Mouse (Mus musculus): ENCODE data around the gene Ano6. TPM values are rescaled to one million over a fixed set of nuclear protein-coding genes. Genes with fewer than 3 reads are reported as not detected.

Gene Ano6
- polyA plus RNA-seq, 1 experiment from 2014 or later, result 34.9 TPM

DNA sequence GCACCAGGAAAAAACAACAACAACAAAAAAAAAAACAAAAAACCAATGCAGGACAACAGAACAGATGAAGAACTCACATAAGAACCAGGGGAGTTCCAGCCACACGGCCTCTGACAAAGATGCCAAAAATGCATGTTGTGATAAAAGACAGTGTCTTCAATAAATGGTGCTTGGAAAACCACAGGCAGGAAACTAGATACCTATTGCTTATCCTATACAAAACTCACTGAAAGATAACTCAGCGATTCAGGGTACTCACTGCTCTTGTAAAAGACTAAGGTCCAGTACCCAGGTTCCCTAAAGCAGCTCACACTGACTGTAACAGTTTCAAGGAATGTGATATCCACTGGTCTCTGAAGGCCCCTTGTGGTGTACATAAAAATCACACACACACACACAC is 20.3 kb upstream of the Ano6 start:
- Histone ChIP-seq H3K4me3 (no peak overlapping the region), H3K27me3 (replicated peaks) (no peaks in the 10 kb centered on the region), H3K27ac (no peak overlapping the region), H3K9me3 (no peaks in the 10 kb centered on the region), H3K36me3 (no peaks in the 10 kb centered on the region), H3K4me1 (no peaks in the 10 kb centered on the region), H3K9ac (no peak overlapping the region), H3K4me2 (replicated peaks) (no peak overlapping the region)
- WGBS, result 94% methylated on average over 2 of the region's 2 CpGs
- no peak for ATAC-seq (ENCODE audit: low FRiP score, low read depth)

DNA sequence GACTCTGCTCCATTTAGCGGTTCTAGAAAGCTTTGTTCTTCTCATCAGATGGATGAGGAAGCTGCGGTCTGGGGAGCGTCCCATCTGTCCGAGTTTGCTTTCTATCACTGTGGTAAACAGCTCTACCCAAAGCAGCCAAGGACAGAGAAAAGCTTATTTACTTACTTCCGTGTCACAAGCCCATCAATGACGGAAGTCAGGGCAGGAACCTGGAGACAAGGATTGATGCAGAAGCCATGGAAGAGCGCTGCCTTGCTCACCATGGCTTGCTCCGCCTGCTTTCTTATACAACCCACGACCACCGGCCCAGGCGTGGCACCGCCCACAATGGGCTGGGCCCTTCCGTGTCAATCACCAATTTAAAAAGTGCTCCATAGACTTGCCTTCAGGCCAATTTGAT is 18.3 kb upstream of the Ano6 start:
- Histone ChIP-seq H3K4me2 (replicated peaks) (no peak overlapping the region), H3K9ac (no peak overlapping the region), H3K9me3 (no peaks in the 10 kb centered on the region), H3K4me1 (no peaks in the 10 kb centered on the region), H3K4me3 (no peak overlapping the region), H3K27me3 (replicated peaks) (no peaks in the 10 kb centered on the region), H3K27ac (no peak overlapping the region), H3K36me3 (no peaks in the 10 kb centered on the region)
- WGBS, result 66% methylated on average over 13 of the region's 13 CpGs
- no peak for ATAC-seq (ENCODE audit: low FRiP score, low read depth)

DNA sequence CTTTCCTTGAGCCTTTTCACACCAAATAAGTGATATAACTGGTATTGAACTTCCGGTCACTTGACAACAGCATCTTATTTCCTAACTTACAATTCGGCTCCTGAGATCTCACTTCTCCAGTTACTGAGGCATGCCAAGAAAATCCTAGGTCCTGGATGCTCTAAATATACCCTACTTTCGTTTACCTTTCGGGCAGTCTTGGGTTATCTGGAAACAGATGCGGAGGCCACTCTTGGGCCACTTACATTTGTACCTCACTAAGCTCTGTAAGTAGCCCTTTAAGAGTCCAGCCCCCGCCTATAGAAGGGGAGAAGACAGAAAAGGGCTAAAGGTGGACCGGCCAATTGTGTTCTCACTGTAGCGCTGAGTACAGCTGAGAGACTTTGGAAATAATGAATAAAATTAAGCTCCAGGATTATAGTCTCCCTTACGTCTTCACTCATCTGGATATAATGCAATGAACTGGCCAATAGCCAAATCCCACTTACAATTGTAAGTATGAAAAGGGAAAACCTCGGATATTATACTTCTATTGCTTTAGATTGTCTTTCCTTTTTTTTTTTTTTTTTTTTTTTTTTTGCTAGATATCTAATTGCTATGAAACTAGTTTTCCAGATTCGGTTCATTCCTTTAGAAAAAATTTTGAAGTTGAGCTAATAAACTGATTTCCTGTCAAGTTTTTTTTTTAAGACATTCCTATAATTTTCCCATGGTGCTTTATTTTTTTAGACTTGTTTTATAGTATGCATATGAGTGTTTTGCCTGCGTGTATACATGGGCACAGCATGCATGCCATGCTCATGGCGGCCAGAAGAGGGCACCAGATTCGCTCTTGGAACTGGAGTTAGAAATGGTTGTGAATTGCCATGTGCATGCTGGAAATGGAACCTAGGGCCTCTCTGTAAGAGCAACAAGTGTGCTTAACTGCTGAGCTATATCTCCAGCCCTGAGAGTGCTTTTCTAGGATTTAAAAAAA is 17.5 kb upstream of the Ano6 start:
- no peak overlapping the region for H3K4me3 ChIP-seq
- no peaks in the 10 kb centered on the region for H3K36me3 ChIP-seq
- 63% methylated on average over 14 of the region's 14 CpGs for WGBS
- H3K9ac ChIP-seq, result no peak overlapping the region
- no peaks in the 10 kb centered on the region for H3K9me3 ChIP-seq
- H3K27ac ChIP-seq, result no peak overlapping the region
- ATAC-seq (ENCODE audit: low FRiP score, low read depth), result no peak
- no peaks in the 10 kb centered on the region for H3K27me3 ChIP-seq (replicated peaks)
- no peak overlapping the region for H3K4me2 ChIP-seq (replicated peaks)
- H3K4me1 ChIP-seq, result no peaks in the 10 kb centered on the region

DNA sequence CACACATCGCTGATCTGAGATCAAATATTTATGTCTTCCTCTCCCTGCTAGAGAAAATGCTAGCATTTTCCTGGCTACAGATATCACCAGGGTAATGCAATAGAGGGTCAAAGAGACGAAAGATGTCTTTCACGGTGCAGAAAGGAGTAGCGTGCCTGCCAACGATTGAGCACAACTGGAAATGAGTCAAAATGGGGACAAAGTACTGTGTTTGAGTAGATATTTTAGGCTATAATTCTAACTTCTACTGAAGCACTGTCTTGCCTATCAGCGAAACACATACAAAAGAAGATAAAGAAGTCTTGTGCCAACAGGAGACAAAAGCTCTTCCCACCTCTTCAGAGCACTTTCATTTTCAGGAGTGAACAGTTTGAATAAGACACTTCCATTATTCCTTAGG is 16.4 kb upstream of the Ano6 start:
- Histone ChIP-seq H3K27me3 (replicated peaks) (no peaks in the 10 kb centered on the region), H3K9ac (no peak overlapping the region), H3K4me3 (no peak overlapping the region), H3K9me3 (no peaks in the 10 kb centered on the region), H3K36me3 (no peaks in the 10 kb centered on the region), H3K4me1 (no peaks in the 10 kb centered on the region), H3K4me2 (replicated peaks) (no peak overlapping the region), H3K27ac (no peak overlapping the region)
- no peak for ATAC-seq (ENCODE audit: low FRiP score, low read depth)
- 87% methylated on average over 6 of the region's 6 CpGs for WGBS

DNA sequence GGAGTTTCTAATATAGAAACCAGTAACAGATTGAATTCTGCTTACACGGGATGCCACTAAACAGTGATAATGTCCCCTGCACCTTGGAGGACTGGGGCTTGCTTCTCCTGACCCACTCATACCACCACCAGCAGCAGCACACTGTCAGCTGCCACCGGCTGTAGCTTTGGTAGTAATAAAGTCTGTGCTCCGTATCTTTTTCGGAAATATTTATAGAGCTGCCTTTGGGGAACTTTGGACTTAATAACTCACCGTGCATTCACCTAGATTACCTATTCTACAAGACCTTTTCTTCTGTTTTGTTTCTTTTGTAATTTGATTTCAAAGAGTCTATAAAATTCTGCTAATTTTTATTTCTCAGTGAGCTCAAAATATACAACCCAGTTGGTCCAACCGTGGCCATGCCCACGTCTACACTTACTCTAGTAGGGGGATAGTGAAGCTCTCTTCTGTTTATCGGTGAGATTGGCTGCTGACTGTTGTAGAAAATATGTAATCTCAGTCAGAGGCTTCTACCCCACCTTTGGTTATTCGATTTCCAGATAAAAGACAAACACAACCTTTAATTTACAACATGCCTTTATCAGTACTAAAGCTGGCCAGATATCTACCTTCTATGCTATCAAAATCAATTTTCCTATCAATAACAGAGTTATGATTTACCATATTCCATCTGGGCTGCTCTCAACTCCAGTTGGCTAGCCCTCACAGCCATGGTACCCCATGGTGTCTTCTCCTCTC is 15.8 kb upstream of the Ano6 start:
- 92% methylated on average over 9 of the region's 9 CpGs for WGBS
- no peak for ATAC-seq (ENCODE audit: low FRiP score, low read depth)
- Histone ChIP-seq H3K36me3 (no peaks in the 10 kb centered on the region), H3K4me1 (no peaks in the 10 kb centered on the region), H3K4me3 (no peak overlapping the region), H3K9me3 (no peaks in the 10 kb centered on the region), H3K9ac (no peak overlapping the region), H3K27me3 (replicated peaks) (no peaks in the 10 kb centered on the region), H3K4me2 (replicated peaks) (no peak overlapping the region), H3K27ac (no peak overlapping the region)

DNA sequence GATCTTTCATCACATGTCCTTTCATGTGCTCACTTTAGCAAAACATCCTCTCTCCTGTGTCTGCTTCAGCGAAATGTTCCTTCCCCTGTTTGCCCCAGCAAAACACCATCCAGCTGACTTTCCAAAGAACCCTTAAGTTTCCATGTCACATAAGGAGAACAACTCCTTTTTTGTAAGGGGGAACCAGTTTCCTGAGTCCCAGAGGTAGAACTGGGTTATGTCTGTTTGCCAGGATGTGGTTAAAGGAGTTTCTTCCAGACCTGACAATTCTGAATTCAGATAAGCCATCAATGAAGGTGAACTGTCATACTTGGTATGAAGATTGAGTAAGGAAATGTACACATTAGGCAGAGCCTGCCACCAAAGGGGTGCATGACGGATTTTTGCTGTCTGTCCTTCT is 12.9 kb upstream of the Ano6 start:
- Histone ChIP-seq H3K4me2 (replicated peaks) (no peak overlapping the region), H3K9ac (no peak overlapping the region), H3K27ac (no peak overlapping the region), H3K27me3 (replicated peaks) (no peaks in the 10 kb centered on the region), H3K4me3 (no peak overlapping the region), H3K36me3 (no peaks in the 10 kb centered on the region), H3K9me3 (no peaks in the 10 kb centered on the region), H3K4me1 (no peaks in the 10 kb centered on the region)
- no peak for ATAC-seq (ENCODE audit: low FRiP score, low read depth)
- WGBS, result 88% methylated on average over 2 of the region's 2 CpGs

DNA sequence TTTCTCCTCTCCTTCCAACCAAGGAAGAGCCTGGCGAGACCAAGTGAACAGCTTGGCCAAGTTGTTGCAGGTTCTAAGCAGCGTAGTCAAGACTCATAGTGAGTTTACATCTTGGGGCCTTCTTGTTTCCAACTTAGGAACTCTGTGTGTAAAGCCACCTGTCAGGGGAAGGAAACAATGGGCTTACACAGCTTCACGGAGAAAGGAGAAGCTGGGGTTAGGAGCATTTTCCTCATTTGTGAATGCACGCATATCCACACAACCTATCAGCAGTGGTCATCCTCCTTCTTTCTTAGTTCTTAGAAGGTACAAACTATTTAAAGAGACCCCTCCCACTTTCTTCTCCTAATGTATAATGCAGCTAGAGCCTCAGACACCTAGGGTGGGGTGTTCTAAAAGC is 11.9 kb upstream of the Ano6 start:
- no peak for ATAC-seq (ENCODE audit: low FRiP score, low read depth)
- no peak overlapping the region for H3K4me2 ChIP-seq (replicated peaks)
- H3K36me3 ChIP-seq, result no peaks in the 10 kb centered on the region
- no peaks in the 10 kb centered on the region for H3K9me3 ChIP-seq
- 92% methylated on average over 4 of the region's 4 CpGs for WGBS
- no peak overlapping the region for H3K27ac ChIP-seq
- H3K9ac ChIP-seq, result no peak overlapping the region
- no peak overlapping the region for H3K4me3 ChIP-seq
- no peaks in the 10 kb centered on the region for H3K27me3 ChIP-seq (replicated peaks)
- H3K4me1 ChIP-seq, result no peaks in the 10 kb centered on the region

DNA sequence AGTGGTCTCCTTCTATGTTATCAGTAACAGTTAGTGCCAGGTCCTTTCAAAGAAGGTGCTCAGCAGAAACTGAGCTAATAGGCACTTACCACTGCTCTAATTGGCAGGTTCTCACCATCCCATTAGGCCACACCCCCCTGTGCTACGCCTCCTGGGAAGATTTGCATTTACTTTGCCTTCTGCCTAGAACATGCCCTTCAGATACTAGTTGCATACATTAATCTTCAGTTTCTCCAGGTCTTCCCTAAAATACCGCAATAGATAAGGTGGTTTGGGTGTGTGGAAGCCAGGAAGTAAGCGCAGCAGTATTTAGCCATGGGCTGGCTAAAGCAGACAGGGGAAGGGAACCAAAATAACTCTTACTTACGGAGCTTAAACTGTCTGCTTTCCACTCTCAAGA is 4.0 kb upstream of the Ano6 start:
- H3K27ac ChIP-seq, result no peak overlapping the region
- ATAC-seq (ENCODE audit: low FRiP score, low read depth), result no peak
- no peaks in the 10 kb centered on the region for H3K36me3 ChIP-seq
- H3K4me3 ChIP-seq, result no peak overlapping the region
- no peak overlapping the region for H3K9ac ChIP-seq
- H3K27me3 ChIP-seq (replicated peaks), result no peaks in the 10 kb centered on the region
- H3K4me1 ChIP-seq, result peaks cover 2% of the 10 kb centered on the region; the same call in 1 of the 2 replicates
- H3K9me3 ChIP-seq, result no peaks in the 10 kb centered on the region
- WGBS, result 91% methylated on average over 4 of the region's 4 CpGs
- H3K4me2 ChIP-seq (replicated peaks), result no peak overlapping the region

DNA sequence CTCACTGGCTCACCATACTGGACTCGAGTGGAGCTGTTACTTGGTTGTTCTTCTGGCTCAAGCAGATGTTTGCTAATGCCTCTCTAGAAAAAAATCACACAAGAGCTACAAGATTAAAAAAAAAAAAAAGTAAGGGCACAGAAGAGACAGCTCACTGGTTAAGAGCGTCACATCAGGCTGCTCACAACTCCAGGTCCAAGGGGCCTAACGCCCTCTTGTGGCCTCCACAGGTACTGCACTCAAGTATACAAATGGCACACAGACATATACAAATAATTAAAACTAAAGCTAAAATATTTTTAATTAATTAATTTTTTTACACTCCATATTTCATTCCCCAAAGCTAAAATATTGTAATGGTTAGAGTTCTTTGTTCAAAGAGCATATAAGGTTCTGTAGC is 3.1 kb upstream of the Ano6 start:
- Histone ChIP-seq H3K36me3 (no peaks in the 10 kb centered on the region), H3K27ac (no peak overlapping the region), H3K4me2 (replicated peaks) (no peak overlapping the region), H3K4me1 (peaks cover 7% of the 10 kb centered on the region; the same call in 1 of the 2 replicates), H3K9ac (no peak overlapping the region), H3K9me3 (no peaks in the 10 kb centered on the region), H3K27me3 (replicated peaks) (no peaks in the 10 kb centered on the region), H3K4me3 (no peak overlapping the region)
- WGBS, result 67% methylated on average over 3 of the region's 3 CpGs
- no peak for ATAC-seq (ENCODE audit: low FRiP score, low read depth)

DNA sequence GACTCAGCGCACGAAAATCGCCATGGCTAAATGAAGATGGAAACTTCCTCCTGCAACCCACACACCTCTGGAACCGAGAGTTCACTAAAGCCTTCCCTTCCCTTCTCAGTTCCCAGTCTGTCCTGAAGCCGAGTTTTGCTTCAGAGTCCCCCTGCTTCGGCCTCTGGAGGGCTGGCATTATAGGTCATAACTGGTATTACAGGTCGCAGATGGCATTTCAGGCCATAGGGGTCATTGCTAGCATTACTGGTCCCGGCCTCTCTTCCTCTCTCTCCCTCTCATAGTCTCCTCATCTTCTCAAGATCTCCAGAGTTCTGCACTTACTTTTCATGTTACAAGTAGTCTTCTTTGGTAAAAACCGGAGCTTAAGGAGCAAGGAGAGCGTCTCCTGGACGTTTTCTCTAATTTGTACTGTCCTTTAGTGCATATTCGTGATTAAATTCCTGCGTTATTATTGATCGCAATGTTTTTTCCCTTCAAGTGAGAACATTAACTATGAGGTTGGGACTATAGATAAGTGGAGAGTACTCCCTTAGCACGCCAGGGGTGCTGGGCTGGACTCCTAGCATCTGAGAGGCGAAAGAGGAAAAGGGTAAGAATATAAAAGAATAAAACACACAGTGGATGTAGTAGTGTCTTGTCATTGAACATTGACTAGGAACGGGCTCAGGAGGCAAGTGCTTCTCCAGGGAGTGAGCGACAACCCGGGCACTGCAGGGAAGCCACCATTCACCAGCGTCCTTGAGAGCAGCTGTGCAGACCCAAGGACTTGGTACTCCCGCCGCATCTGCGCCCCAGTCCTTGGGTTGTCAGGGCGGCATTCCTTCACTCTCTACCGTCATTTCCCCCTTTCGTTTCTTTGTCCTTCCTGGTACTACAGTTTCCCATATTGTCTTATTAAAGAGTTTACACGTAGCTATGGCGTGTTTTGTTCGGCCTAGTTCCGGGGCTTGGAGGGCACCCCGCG is 798 bp upstream of the Ano6 start:
- Histone ChIP-seq H3K4me3 (peak overlapping the region; percentile 60), H3K9me3 (no peaks in the 10 kb centered on the region), H3K27ac (no peak overlapping the region), H3K27me3 (replicated peaks) (no peaks in the 10 kb centered on the region), H3K36me3 (no peaks in the 10 kb centered on the region), H3K4me2 (replicated peaks) (peak overlapping the region; percentile 76), H3K4me1 (peaks cover 10% of the 10 kb centered on the region; the same call in 1 of the 2 replicates), H3K9ac (peak overlapping the region; percentile 75)
- 13% methylated on average over 32 of the region's 32 CpGs for WGBS
- ATAC-seq (ENCODE audit: low FRiP score, low read depth), result peak; percentile 68

DNA sequence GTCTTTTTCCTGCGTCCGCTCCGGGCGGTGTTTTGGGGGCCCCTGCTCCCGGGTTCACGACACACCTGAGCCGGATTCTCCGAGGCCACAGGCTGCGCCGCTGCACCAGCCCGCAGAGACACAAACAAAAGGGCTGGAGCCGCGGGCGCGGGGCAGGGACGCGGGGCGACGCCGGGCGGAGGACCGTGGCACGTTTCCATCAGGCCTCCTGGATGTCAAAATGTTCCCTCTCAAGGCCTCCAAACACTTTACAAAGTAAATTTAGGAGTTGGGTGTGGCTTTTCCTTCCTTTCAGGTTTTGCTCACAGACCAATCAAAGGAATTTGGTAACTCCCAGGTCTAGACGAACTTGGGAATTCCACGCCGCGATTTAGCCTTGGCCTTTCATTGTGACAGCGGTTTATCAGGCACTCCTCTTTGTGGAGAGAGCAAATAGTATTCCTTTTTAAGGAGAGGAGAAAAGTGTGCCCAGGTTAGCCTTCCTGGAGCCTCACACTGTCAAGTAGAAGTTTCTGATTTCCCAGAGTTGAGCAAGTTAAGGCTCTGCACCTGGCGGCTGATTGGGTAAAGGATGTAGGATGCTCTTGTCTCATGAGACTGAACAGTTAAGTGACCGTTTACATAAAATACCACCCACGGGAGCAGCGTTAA is 623 bp downstream of the Ano6 start:
- Histone ChIP-seq H3K9ac (peak overlapping the region; percentile 75), H3K27ac (peak overlapping the region; percentile 54; the same call in 1 of the 2 replicates), H3K9me3 (no peaks in the 10 kb centered on the region), H3K4me1 (peaks cover 17% of the 10 kb centered on the region; the same call in 1 of the 2 replicates), H3K36me3 (no peaks in the 10 kb centered on the region), H3K4me3 (peak overlapping the region; percentile 60), H3K27me3 (replicated peaks) (no peaks in the 10 kb centered on the region), H3K4me2 (replicated peaks) (peak overlapping the region; percentile 76)
- 2% methylated on average over 32 of the region's 32 CpGs for WGBS
- ATAC-seq (ENCODE audit: low FRiP score, low read depth), result peak; percentile 48; the same call in 1 of the 2 replicates
